Mouse (Mus musculus) megakaryocyte, embryonic 14.5 days (primary cell): Measurements from ENCODE around the gene Pde2a.

Source experiments
- FLI1 ChIP-seq: IDR thresholded peaks from 2 replicates; pipeline ENCODE4 v1.6.1; 2012; ENCODE audit warnings: low read length, inconsistent platforms, mixed read lengths
- GATA1 ChIP-seq: IDR thresholded peaks from 3 replicates; pipeline ENCODE4 v1.6.1; 2012; ENCODE audit warnings: mixed read lengths, low read length, inconsistent platforms, borderline replicate concordance

GRCm38 (mm10) chr7:101541734-101542133, 120.2 kb downstream of the Pde2a start:
- TF ChIP-seq GATA1 (no peak), FLI1 (no peak)
